Mouse (Mus musculus): ENCODE results near the gene Clstn2. TPM values are rescaled to one million over a fixed set of nuclear protein-coding genes. Genes with fewer than 3 reads are reported as not detected.

The Clstn2 gene
- polyA plus RNA-seq, 1 experiment: not detected

GRCm38 (mm10) chr9:97956407-97957106 lies 76.4 kb downstream of the Clstn2 start:
- no peak overlapping the region for H3K27ac ChIP-seq (ENCODE audit: insufficient read depth, low read depth, low read length)
- TF ChIP-seq CTCF (IDR thresholded peaks at IDR 0.05; ENCODE audit: low read depth, low read length) (no peak), POLR2A (IDR thresholded peaks at IDR 0.05; ENCODE audit: borderline replicate concordance, low read depth, low read length) (no peak)
- H3K4me1 ChIP-seq (ENCODE audit: control insufficient read depth, insufficient read depth, low read length): no peaks in the 10 kb centered on the region
- no peak overlapping the region for H3K4me3 ChIP-seq (ENCODE audit: insufficient read depth, low read length)

GRCm38 (mm10) chr9:97953746-97954359 lies 79.1 kb downstream of the Clstn2 start:
- Histone ChIP-seq H3K4me3 (ENCODE audit: insufficient read depth, low read length) (no peak overlapping the region), H3K27ac (ENCODE audit: insufficient read depth, low read depth, low read length) (no peak overlapping the region), H3K4me1 (ENCODE audit: control insufficient read depth, insufficient read depth, low read length) (no peaks in the 10 kb centered on the region)
- TF ChIP-seq CTCF (IDR thresholded peaks at IDR 0.05; ENCODE audit: low read depth, low read length) (no peak), POLR2A (IDR thresholded peaks at IDR 0.05; ENCODE audit: borderline replicate concordance, low read depth, low read length) (no peak)

DNA sequence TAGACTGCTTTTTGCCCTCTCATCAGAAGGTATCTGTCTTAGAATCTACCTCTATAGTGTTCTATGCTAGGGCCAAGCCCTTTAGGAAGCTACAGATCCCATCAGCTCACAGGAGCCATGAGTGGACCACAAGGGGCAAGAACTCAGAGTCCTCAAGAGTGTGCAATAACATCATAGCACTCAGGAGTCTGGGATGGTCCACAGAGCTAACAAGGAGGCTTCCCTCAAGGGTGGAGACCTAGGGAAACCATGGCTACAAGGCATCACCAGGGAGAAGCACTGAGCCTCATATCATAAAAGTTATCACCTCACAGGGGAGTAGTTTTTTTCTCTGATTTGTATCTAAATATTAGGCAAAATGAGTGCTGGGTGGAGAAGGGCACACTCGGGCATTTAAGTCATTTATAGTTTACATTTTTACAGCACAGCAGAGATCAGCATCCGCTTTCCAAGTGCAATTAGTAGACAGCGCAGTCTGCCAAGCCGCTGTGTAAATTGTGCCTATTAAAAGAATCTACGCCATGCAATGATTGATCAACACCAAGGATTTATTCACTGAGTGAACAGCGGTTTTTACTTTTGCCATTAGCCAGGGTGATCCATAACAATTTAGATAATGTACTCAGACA lies 82.5 kb downstream of the Clstn2 start:
- Histone ChIP-seq H3K4me3 (ENCODE audit: insufficient read depth, low read length) (no peak overlapping the region), H3K4me1 (ENCODE audit: control insufficient read depth, insufficient read depth, low read length) (no peaks in the 10 kb centered on the region), H3K27ac (ENCODE audit: insufficient read depth, low read depth, low read length) (no peak overlapping the region)
- TF ChIP-seq CTCF (IDR thresholded peaks at IDR 0.05; ENCODE audit: low read depth, low read length) (no peak), POLR2A (IDR thresholded peaks at IDR 0.05; ENCODE audit: borderline replicate concordance, low read depth, low read length) (no peak)

- Histone ChIP-seq H3K4me1 (ENCODE audit: control insufficient read depth, insufficient read depth, low read length) (no peaks in the 10 kb centered on the region), H3K4me3 (ENCODE audit: insufficient read depth, low read length) (no peak overlapping the region), H3K27ac (ENCODE audit: insufficient read depth, low read depth, low read length) (no peak overlapping the region)
- TF ChIP-seq POLR2A (IDR thresholded peaks at IDR 0.05; ENCODE audit: borderline replicate concordance, low read depth, low read length) (no peak), CTCF (IDR thresholded peaks at IDR 0.05; ENCODE audit: low read depth, low read length) (no peak)
Measured at GRCm38 (mm10) chr9:97919326-97919725, 113.7 kb downstream of the Clstn2 start.

DNA sequence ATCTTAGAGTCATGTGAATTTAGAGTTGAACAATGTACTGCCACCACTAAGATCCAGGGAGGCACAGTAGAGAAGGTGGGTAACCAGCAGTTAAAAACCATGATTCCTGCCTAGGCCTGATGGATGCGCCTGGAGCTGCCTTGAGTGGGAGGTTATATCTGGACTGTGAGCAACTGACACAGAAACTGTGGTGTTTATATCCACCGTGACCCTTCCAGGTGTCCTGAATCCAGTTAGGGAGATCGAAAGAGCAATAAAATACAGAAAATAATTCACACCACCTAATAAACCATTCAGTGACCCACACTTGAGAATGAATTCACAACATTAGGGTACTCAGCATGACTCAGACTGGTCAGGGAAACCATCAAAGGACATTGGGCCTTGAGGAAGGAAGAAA lies 141.6 kb downstream of the Clstn2 start:
- Histone ChIP-seq H3K27ac (ENCODE audit: insufficient read depth, low read depth, low read length) (no peak overlapping the region), H3K4me3 (ENCODE audit: insufficient read depth, low read length) (no peak overlapping the region), H3K4me1 (ENCODE audit: control insufficient read depth, insufficient read depth, low read length) (no peaks in the 10 kb centered on the region)
- TF ChIP-seq POLR2A (IDR thresholded peaks at IDR 0.05; ENCODE audit: borderline replicate concordance, low read depth, low read length): no peak

- TF ChIP-seq POLR2A (IDR thresholded peaks at IDR 0.05; ENCODE audit: borderline replicate concordance, low read depth, low read length) (no peak), CTCF (IDR thresholded peaks at IDR 0.05; ENCODE audit: low read depth, low read length) (no peak)
Measured at GRCm38 (mm10) chr9:97883336-97883735, 149.6 kb downstream of the Clstn2 start.

DNA sequence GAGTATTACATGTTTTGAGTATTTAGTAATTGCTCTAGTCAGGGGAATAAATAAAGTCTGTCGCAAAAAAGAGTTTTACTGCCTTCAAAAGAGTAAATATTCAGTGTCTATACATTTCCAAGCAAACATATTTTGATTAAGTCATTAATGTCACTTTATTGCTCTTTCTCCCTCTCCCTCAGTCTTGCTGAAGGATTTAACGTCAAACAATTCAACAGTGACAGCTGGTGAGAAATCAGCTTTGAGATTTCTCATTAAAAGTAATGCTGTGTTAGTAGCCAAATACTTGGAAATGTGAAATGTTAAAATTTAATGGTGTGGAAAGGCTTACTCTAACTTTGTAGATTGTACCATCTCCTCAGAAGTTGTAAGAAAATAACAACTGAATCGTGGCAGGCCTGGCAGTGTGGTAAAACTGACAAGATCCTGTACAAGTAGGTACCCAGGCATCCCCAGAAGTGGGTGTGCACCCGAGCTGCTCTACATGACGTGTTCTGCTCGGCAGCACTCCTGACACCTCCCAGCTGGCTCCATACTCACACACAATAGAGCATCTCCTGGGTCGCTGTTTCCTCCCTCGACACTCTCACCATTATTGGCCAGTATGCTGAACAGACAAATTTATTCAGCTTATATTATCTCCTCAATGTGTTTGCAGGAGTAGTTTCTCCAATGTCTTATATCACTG lies 165.8 kb downstream of the Clstn2 start:
- no peaks in the 10 kb centered on the region for H3K4me1 ChIP-seq (ENCODE audit: control insufficient read depth, insufficient read depth, low read length)

More at GRCm38 (mm10) chr9:97883336-97883735, 149.6 kb downstream of the Clstn2 start:
- Histone ChIP-seq H3K4me1 (ENCODE audit: control insufficient read depth, insufficient read depth, low read length) (no peaks in the 10 kb centered on the region), H3K27ac (ENCODE audit: insufficient read depth, low read depth, low read length) (no peak overlapping the region), H3K4me3 (ENCODE audit: insufficient read depth, low read length) (no peak overlapping the region)

DNA sequence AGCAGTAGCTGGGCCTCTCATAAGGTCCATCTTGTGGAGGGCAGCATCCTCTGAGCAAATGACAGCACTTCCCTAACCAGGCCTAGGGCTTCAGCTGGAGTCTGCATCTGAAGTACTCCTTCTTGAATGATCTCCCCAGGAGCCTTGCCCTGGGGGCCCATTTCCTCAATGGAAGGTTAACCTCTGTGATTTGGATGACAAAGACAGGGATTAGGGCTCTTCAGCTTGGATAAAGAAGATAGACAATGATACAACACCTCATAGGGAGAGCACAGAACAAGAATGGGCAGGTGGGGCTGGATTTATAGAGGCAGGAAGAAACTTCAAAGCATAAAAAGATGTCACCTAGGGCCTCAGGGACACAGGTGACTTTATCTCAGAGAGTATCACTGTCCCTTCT lies 180.1 kb downstream of the Clstn2 start:
- Histone ChIP-seq H3K4me3 (ENCODE audit: insufficient read depth, low read length) (no peak overlapping the region), H3K27ac (ENCODE audit: insufficient read depth, low read depth, low read length) (no peak overlapping the region), H3K4me1 (ENCODE audit: control insufficient read depth, insufficient read depth, low read length) (no peaks in the 10 kb centered on the region)
- TF ChIP-seq POLR2A (IDR thresholded peaks at IDR 0.05; ENCODE audit: borderline replicate concordance, low read depth, low read length) (no peak), CTCF (IDR thresholded peaks at IDR 0.05; ENCODE audit: low read depth, low read length) (no peak)

More for the DNA sequence above, 165.8 kb downstream of the Clstn2 start:
- H3K27ac ChIP-seq (ENCODE audit: insufficient read depth, low read depth, low read length): no peak overlapping the region
- no peak for TF ChIP-seq POLR2A (IDR thresholded peaks at IDR 0.05; ENCODE audit: borderline replicate concordance, low read depth, low read length)
- TF ChIP-seq CTCF (IDR thresholded peaks at IDR 0.05; ENCODE audit: low read depth, low read length): no peak
- no peak overlapping the region for H3K4me3 ChIP-seq (ENCODE audit: insufficient read depth, low read length)

DNA sequence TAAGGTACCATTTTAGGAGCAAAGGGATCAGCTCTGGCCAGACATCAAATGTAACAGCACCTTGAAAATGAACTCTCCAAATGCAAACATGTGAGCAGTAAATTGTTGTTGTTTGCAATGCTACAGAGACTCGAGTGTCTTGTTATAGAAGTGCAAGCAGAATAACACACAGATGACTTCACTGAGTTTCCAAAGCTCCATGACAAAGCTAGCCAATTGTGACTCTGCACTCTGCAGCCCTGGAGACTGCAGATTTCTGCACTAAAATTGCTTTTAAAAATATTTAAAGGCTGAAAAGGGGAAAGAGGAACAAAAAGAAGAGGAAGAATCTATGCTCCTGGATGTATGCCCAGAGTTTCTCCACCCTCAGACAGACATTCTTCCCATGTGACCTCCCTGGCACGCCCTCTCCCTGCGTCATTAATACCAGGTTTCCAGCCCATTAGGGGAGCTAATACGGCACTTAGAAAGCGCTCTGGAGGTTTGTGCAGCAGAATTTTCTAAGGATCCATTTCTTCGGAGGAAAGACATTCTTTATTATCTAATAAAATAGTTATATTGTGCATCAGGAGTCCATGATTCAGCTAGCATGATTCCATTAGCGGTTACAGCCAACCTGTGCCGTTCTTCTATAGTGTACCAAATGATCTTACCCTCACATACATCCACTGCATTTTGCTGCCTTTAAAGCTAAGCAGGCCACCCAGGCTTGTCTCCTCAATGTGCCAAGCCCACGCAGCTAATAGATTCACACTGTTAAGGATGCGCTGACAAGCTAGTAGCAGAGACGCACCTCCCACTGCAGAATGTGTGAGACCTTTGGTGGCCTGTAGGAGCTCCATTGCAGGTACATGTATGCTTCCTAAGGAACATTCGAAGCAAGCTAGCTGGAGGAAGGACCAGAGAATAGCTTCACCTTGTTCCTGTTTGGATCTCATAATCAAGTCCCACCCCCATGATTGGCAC lies 184.8 kb downstream of the Clstn2 start:
- no peak overlapping the region for H3K27ac ChIP-seq (ENCODE audit: insufficient read depth, low read depth, low read length)
- no peak overlapping the region for H3K4me3 ChIP-seq (ENCODE audit: insufficient read depth, low read length)
- TF ChIP-seq POLR2A (IDR thresholded peaks at IDR 0.05; ENCODE audit: borderline replicate concordance, low read depth, low read length) (no peak), CTCF (IDR thresholded peaks at IDR 0.05; ENCODE audit: low read depth, low read length) (no peak)
- H3K4me1 ChIP-seq (ENCODE audit: control insufficient read depth, insufficient read depth, low read length): no peaks in the 10 kb centered on the region
